Mouse (Mus musculus): ENCODE results near the gene Ppp1r18. TPM values are rescaled to one million over a fixed set of nuclear protein-coding genes. Genes with fewer than 3 reads are reported as not detected.

The Ppp1r18 gene
- polyA plus RNA-seq, 1 experiment from 2014 or later: 12.4 TPM

DNA sequence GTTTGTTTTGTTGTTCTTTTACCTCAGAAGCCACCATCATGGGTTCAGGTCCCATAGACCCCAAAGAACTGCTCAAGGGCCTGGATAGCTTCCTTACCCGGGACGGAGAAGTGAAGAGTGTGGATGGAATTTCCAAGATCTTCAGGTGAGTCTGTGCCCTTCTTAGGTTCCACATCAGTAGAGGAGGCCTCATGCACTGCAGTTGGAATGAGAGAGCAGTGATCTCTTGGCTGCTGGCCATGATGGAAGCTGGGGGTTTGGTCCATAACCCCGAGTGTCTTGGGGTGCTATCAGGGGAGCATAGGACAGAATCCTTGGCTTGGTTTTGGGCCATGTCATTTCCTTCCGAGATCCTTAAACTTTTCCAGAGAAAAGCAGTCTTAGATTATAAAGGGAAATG is 57.9 kb downstream of the Ppp1r18 start:
- no peak for ATAC-seq (ENCODE audit: insufficient read depth)
- Histone ChIP-seq H3K4me3 (replicated peaks) (no peak overlapping the region), H3K27ac (replicated peaks) (peak overlapping the region; percentile 19; the same call in 1 of the 2 replicates), H3K4me1 (replicated peaks) (peaks cover 91% of the 10 kb centered on the region), H3K27me3 (no peaks in the 10 kb centered on the region), H3K9ac (no peak overlapping the region), H3K36me3 (replicated peaks) (peaks cover 78% of the 10 kb centered on the region), H3K4me2 (no peak overlapping the region), H3K9me3 (replicated peaks) (no peaks in the 10 kb centered on the region)
- WGBS (ENCODE audit: insufficient replicate concordance): 83% methylated on average over 4 of the region's 4 CpGs

MicroRNA genes within 50 kb of the gene (microRNA counts, 519-probe panel; counts per million panel counts)
- microRNA mmu-miR-1894-3p: not detected
- not detected for microRNA mmu-miR-1894-5p

Small RNAs within 50 kb of the gene (microRNA-seq; reads per million reads assigned to microRNA genes)
- gene Gm28033 (2.3 reads per million), gene Mir1894 (not detected)

Other genes starting within 250 kb of the Ppp1r18 start
- gene Gm9573, start 239.0 kb upstream of the Ppp1r18 start, polyA plus RNA-seq (2015; fragmentation: Nextera tagmentation; extraction: Ambion mirVana): not detected in 2 replicates
- gene Mucl3, start 221.9 kb upstream of the Ppp1r18 start, polyA plus RNA-seq (2015; fragmentation: Nextera tagmentation; extraction: Ambion mirVana): 0.03 and 0.05 TPM in 2 replicates
- 6.1 and 6.5 TPM in 2 replicates for gene Vars2, start 198.0 kb upstream of the Ppp1r18 start, polyA plus RNA-seq (2015; fragmentation: Nextera tagmentation; extraction: Ambion mirVana)
- gene Gtf2h4, start 191.9 kb upstream of the Ppp1r18 start, polyA plus RNA-seq (2015; fragmentation: Nextera tagmentation; extraction: Ambion mirVana): 21.7 and 25.5 TPM in 2 replicates
- 2.6 and 3.4 TPM in 2 replicates for gene Ddr1, start 161.0 kb upstream of the Ppp1r18 start, polyA plus RNA-seq (2015; fragmentation: Nextera tagmentation; extraction: Ambion mirVana)
- 22.9 and 23.7 TPM in 2 replicates for gene Ier3, start 43.9 kb upstream of the Ppp1r18 start, polyA plus RNA-seq (2015; fragmentation: Nextera tagmentation; extraction: Ambion mirVana)
- gene Flot1, start 42.4 kb upstream of the Ppp1r18 start, polyA plus RNA-seq (2015; fragmentation: Nextera tagmentation; extraction: Ambion mirVana): 33.7 and 42.4 TPM in 2 replicates
- gene Tubb5, start 27.3 kb upstream of the Ppp1r18 start, polyA plus RNA-seq (2015; fragmentation: Nextera tagmentation; extraction: Ambion mirVana): 379 and 391 TPM in 2 replicates
- 8.5 and 9.1 TPM in 2 replicates for gene Mdc1, start 24.1 kb upstream of the Ppp1r18 start, polyA plus RNA-seq (2015; fragmentation: Nextera tagmentation; extraction: Ambion mirVana)
- gene Nrm, start 4.3 kb upstream of the Ppp1r18 start, polyA plus RNA-seq (2015; fragmentation: Nextera tagmentation; extraction: Ambion mirVana): 22.0 and 22.5 TPM in 2 replicates
- gene Dhx16, start 14.2 kb downstream of the Ppp1r18 start, polyA plus RNA-seq (2015; fragmentation: Nextera tagmentation; extraction: Ambion mirVana): 31.1 and 37.0 TPM in 2 replicates
- gene 2310061I04Rik, start 31.8 kb downstream of the Ppp1r18 start, polyA plus RNA-seq (2015; fragmentation: Nextera tagmentation; extraction: Ambion mirVana): 8.5 and 9.7 TPM in 2 replicates
- 7.3 and 8.0 TPM in 2 replicates for gene Atat1, start 44.5 kb downstream of the Ppp1r18 start, polyA plus RNA-seq (2015; fragmentation: Nextera tagmentation; extraction: Ambion mirVana)
- gene Mrps18b, start 50.8 kb downstream of the Ppp1r18 start, polyA plus RNA-seq (2015; fragmentation: Nextera tagmentation; extraction: Ambion mirVana): 68.7 and 71.1 TPM in 2 replicates
- gene Ppp1r10, start 50.8 kb downstream of the Ppp1r18 start, polyA plus RNA-seq (2015; fragmentation: Nextera tagmentation; extraction: Ambion mirVana): 20.9 and 22.3 TPM in 2 replicates
- 37.4 and 47.0 TPM in 2 replicates for gene Abcf1, start 104.2 kb downstream of the Ppp1r18 start, polyA plus RNA-seq (2015; fragmentation: Nextera tagmentation; extraction: Ambion mirVana)
- gene Gnl1, start 114.3 kb downstream of the Ppp1r18 start, polyA plus RNA-seq (2015; fragmentation: Nextera tagmentation; extraction: Ambion mirVana): 9.3 and 10.8 TPM in 2 replicates
- gene Prr3, start 114.6 kb downstream of the Ppp1r18 start, polyA plus RNA-seq (2015; fragmentation: Nextera tagmentation; extraction: Ambion mirVana): 5.5 and 6.8 TPM in 2 replicates
- gene H2-T24, start 155.0 kb downstream of the Ppp1r18 start, polyA plus RNA-seq (2015; fragmentation: Nextera tagmentation; extraction: Ambion mirVana): 8.2 and 9.2 TPM in 2 replicates
- gene H2-T23, start 167.3 kb downstream of the Ppp1r18 start, polyA plus RNA-seq (2015; fragmentation: Nextera tagmentation; extraction: Ambion mirVana): 52.8 and 65.8 TPM in 2 replicates
- 11.9 and 13.2 TPM in 2 replicates for gene H2-T22, start 177.2 kb downstream of the Ppp1r18 start, polyA plus RNA-seq (2015; fragmentation: Nextera tagmentation; extraction: Ambion mirVana)
- gene Gm6034, start 177.4 kb downstream of the Ppp1r18 start, polyA plus RNA-seq (2015; fragmentation: Nextera tagmentation; extraction: Ambion mirVana): not detected in 2 replicates
- gene Gm11127, start 192.8 kb downstream of the Ppp1r18 start, polyA plus RNA-seq (2015; fragmentation: Nextera tagmentation; extraction: Ambion mirVana): not detected in 2 replicates